In genomic region chr4:129624281-129625028, GRCm38 (mm10) we compare ENCODE assay signal across 8 mouse cellular contexts. TPM values are rescaled to one million over a fixed set of nuclear protein-coding genes. Genes with fewer than 3 reads are reported as not detected.
DNase-seq lines count a peak whose midpoint lies in the region; ATAC-seq and TF ChIP-seq lines count a peak whose summit lies in the region.

No protein-coding gene starts in this region.

- TF ChIP-seq CTCF in kidney, postnatal 0 days (IDR thresholded peaks at IDR 0.05; ENCODE audit: low read depth): 0 out of 2 replicates have a peak, but pooled peaks have one; percentile 11

- H3K27ac ChIP-seq in heart, embryonic 12.5 days (ENCODE audit: poor library complexity, severe bottlenecking): peak overlapping the region; percentile 89
- peak overlapping the region; percentile 93 for H3K27ac ChIP-seq in kidney, postnatal 0 days
- H3K27ac ChIP-seq in liver, embryonic 11.5 days (ENCODE audit: low read depth, low read length): peak overlapping the region; percentile 81
- H3K27ac ChIP-seq in stomach, embryonic 14.5 days (ENCODE audit: low read length): peak overlapping the region; percentile 74

- H3K9ac ChIP-seq in heart, embryonic 12.5 days: peak overlapping the region; percentile 86
- H3K9ac ChIP-seq in kidney, postnatal 0 days (ENCODE audit: low read depth, low read length): peak overlapping the region; percentile 78
- H3K9ac ChIP-seq in liver, embryonic 11.5 days (ENCODE audit: low read depth, low read length): peak overlapping the region; percentile 74
- peak overlapping the region; percentile 45; the same call in 1 of the 2 replicates for H3K9ac ChIP-seq in stomach, embryonic 14.5 days (replicated peaks; ENCODE audit: low read depth, low read length)

- no peaks in the 10 kb centered on the region for H3K27me3 ChIP-seq in erythroblast, embryonic 14.5 days (ENCODE audit: control insufficient read depth)
- H3K27me3 ChIP-seq in heart, embryonic 12.5 days (replicated peaks): no peaks in the 10 kb centered on the region
- no peaks in the 10 kb centered on the region for H3K27me3 ChIP-seq in kidney, postnatal 0 days (ENCODE audit: insufficient read depth, low read length)
- H3K27me3 ChIP-seq in liver, embryonic 11.5 days (replicated peaks; ENCODE audit: control insufficient read depth, insufficient read depth, low read length): no peaks in the 10 kb centered on the region
- no peaks in the 10 kb centered on the region for H3K27me3 ChIP-seq in myocyte (ENCODE audit: control insufficient read depth, insufficient read depth, insufficient read length)
- no peaks in the 10 kb centered on the region for H3K27me3 ChIP-seq in stomach, embryonic 14.5 days (ENCODE audit: control insufficient read depth, insufficient read depth, low read length)

- peak; percentile 94 for DNase-seq in brain, embryonic 18.5 days (ENCODE audit: low read depth, low spot score)
- peak; percentile 99 for DNase-seq in kidney, postnatal 0 days (ENCODE audit: low spot score)
- DNase-seq in liver, embryonic 11.5 days (ENCODE audit: low spot score): peak; percentile 79

- H3K79me2 ChIP-seq in myocyte (ENCODE audit: control insufficient read depth, insufficient read depth): no peaks in the 10 kb centered on the region

- TF ChIP-seq POLR2A in myocyte (IDR thresholded peaks at IDR 0.05; ENCODE audit: insufficient read length, low read depth): peak; percentile 31

- no peak overlapping the region for H3ac ChIP-seq in myocyte (ENCODE audit: control insufficient read depth, insufficient read length)

- H3K4me2 ChIP-seq in heart, embryonic 12.5 days: peak overlapping the region; percentile 87
- peak overlapping the region; percentile 84 for H3K4me2 ChIP-seq in kidney, postnatal 0 days (ENCODE audit: low read length)
- peak overlapping the region; percentile 73 for H3K4me2 ChIP-seq in liver, embryonic 11.5 days
- H3K4me2 ChIP-seq in myocyte (ENCODE audit: low read depth): peak overlapping the region; percentile 99
- peak overlapping the region; percentile 84 for H3K4me2 ChIP-seq in stomach, embryonic 14.5 days (replicated peaks; ENCODE audit: low read depth, low read length)

- H3K4me3 ChIP-seq in erythroblast, embryonic 14.5 days (replicated peaks): peak overlapping the region; percentile 69
- peak overlapping the region; percentile 79 for H3K4me3 ChIP-seq in heart, embryonic 12.5 days
- peak overlapping the region; percentile 73 for H3K4me3 ChIP-seq in kidney, postnatal 0 days (replicated peaks; ENCODE audit: low read depth, low read length)
- H3K4me3 ChIP-seq in liver, embryonic 11.5 days (ENCODE audit: low read depth, low read length): peak overlapping the region; percentile 66
- peak overlapping the region; percentile 50 for H3K4me3 ChIP-seq in myocyte
- H3K4me3 ChIP-seq in stomach, embryonic 14.5 days (ENCODE audit: low read depth, low read length): peak overlapping the region; percentile 66

- H3K4me1 ChIP-seq in erythroblast, embryonic 14.5 days (ENCODE audit: control insufficient read depth): peaks cover 67% of the 10 kb centered on the region
- H3K4me1 ChIP-seq in heart, embryonic 12.5 days (replicated peaks): peaks cover 31% of the 10 kb centered on the region
- H3K4me1 ChIP-seq in kidney, postnatal 0 days (replicated peaks; ENCODE audit: insufficient read depth, low read length): peaks cover 20% of the 10 kb centered on the region
- H3K4me1 ChIP-seq in liver, embryonic 11.5 days (replicated peaks; ENCODE audit: control insufficient read depth, insufficient read depth, low read length): peaks cover 22% of the 10 kb centered on the region
- peaks cover 25% of the 10 kb centered on the region; the same call in 1 of the 2 replicates for H3K4me1 ChIP-seq in stomach, embryonic 14.5 days (ENCODE audit: control insufficient read depth, insufficient read depth, low read length)

- H3K9me3 ChIP-seq in erythroblast, embryonic 14.5 days (ENCODE audit: control insufficient read depth, low read length): no peaks in the 10 kb centered on the region
- H3K9me3 ChIP-seq in heart, embryonic 12.5 days (replicated peaks): no peaks in the 10 kb centered on the region
- no peaks in the 10 kb centered on the region for H3K9me3 ChIP-seq in kidney, postnatal 0 days (replicated peaks; ENCODE audit: low read length)
- H3K9me3 ChIP-seq in liver, embryonic 11.5 days (ENCODE audit: control insufficient read depth, low read length): no peaks in the 10 kb centered on the region
- H3K9me3 ChIP-seq in stomach, embryonic 14.5 days (ENCODE audit: control insufficient read depth, low read depth, low read length): no peaks in the 10 kb centered on the region

- peaks cover 49% of the 10 kb centered on the region for H3K36me3 ChIP-seq in erythroblast, embryonic 14.5 days (ENCODE audit: control insufficient read depth)
- peaks cover 42% of the 10 kb centered on the region for H3K36me3 ChIP-seq in heart, embryonic 12.5 days
- H3K36me3 ChIP-seq in kidney, postnatal 0 days (ENCODE audit: insufficient read depth, low read length): peaks cover 25% of the 10 kb centered on the region
- peaks cover 26% of the 10 kb centered on the region for H3K36me3 ChIP-seq in liver, embryonic 11.5 days (ENCODE audit: control insufficient read depth, insufficient read depth, low read length)
- H3K36me3 ChIP-seq in myocyte (ENCODE audit: control insufficient read depth, insufficient read depth): peaks cover 6% of the 10 kb centered on the region
- H3K36me3 ChIP-seq in stomach, embryonic 14.5 days (ENCODE audit: control insufficient read depth, insufficient read depth, low read length): peaks cover 35% of the 10 kb centered on the region

- peak; percentile 94 for ATAC-seq in CD4-positive, CD25-positive, alpha-beta regulatory T cell, adult 4 months
- peak; percentile 88 for ATAC-seq in heart, embryonic 12.5 days (ENCODE audit: insufficient number of reproducible peaks, low FRiP score)
- peak; percentile 87 for ATAC-seq in kidney, postnatal 0 days (replicated peaks; ENCODE audit: low FRiP score, low read depth)
- peak; percentile 95 for ATAC-seq in liver, embryonic 11.5 days (replicated peaks; ENCODE audit: low FRiP score)
- ATAC-seq in stomach, embryonic 14.5 days (ENCODE audit: insufficient number of reproducible peaks, insufficient read depth, low FRiP score, low read depth): peak; percentile 87

- WGBS in heart, embryonic 12.5 days: 1% methylated on average over 18 of the region's 18 CpGs
- WGBS in kidney, postnatal 0 days: 1% methylated on average over 18 of the region's 18 CpGs
- WGBS in liver, embryonic 11.5 days: under 1% methylated on average over 18 of the region's 18 CpGs
- WGBS in stomach, embryonic 14.5 days: 1% methylated on average over 18 of the region's 18 CpGs

TF ChIP-seq in myocyte, 11 proteins besides CTCF, POLR2A, EP300 and RAD21 (continues in another document):
- TF ChIP-seq POLR2AphosphoS2 (IDR thresholded peaks at IDR 0.05; ENCODE audit: insufficient read length, low read depth): peak; percentile 72

RNA-seq across cellular contexts. Expression of gene Ccdc28b, which starts 0.7 kb away (rescaled TPM):
- 10 to 100 TPM; 28.6 to 39.5 TPM for polyA plus RNA-seq in CD4-positive, CD25-positive, alpha-beta regulatory T cell, adult 4 months (2017; shearing (Covaris generic))
- 0.73 and 2.6 TPM in 2 replicates for polyA plus RNA-seq in erythroblast, embryonic 14.5 days (2012)
- polyA plus RNA-seq in heart, embryonic 12.5 days (2016; fragmentation: Nextera tagmentation; extraction: Ambion mirVana): 42.3 and 44.2 TPM in 2 replicates
- polyA plus RNA-seq in kidney, postnatal 0 days (2015; fragmentation: Nextera tagmentation; extraction: Ambion mirVana): 64.8 and 69.5 TPM in 2 replicates
- 27.2 and 33.1 TPM in 2 replicates for polyA plus RNA-seq in liver, embryonic 11.5 days (2014; fragmentation: Nextera tagmentation; extraction: Ambion mirVana)
- polyA plus RNA-seq in myocyte (2012; fragmentation: generic; extraction: Trizol): 14.8 TPM
- polyA plus RNA-seq in stomach, embryonic 14.5 days (2014; fragmentation: Nextera tagmentation; extraction: Ambion mirVana): 52.9 and 56.1 TPM in 2 replicates

RNA-seq across cellular contexts. Expression of gene Iqcc, which starts 5.6 kb away (rescaled TPM):
- 10 to 100 TPM; 48.4 to 68.7 TPM for polyA plus RNA-seq in CD4-positive, CD25-positive, alpha-beta regulatory T cell, adult 4 months (2017; shearing (Covaris generic))
- polyA plus RNA-seq in erythroblast, embryonic 14.5 days (2012): 0.09 and 0.11 TPM in 2 replicates
- 18.6 and 20.0 TPM in 2 replicates for polyA plus RNA-seq in heart, embryonic 12.5 days (2016; fragmentation: Nextera tagmentation; extraction: Ambion mirVana)
- polyA plus RNA-seq in kidney, postnatal 0 days (2015; fragmentation: Nextera tagmentation; extraction: Ambion mirVana): 30.2 and 31.6 TPM in 2 replicates
- 23.6 and 25.3 TPM in 2 replicates for polyA plus RNA-seq in liver, embryonic 11.5 days (2014; fragmentation: Nextera tagmentation; extraction: Ambion mirVana)
- 20.1 TPM for polyA plus RNA-seq in myocyte (2012; fragmentation: generic; extraction: Trizol)
- polyA plus RNA-seq in stomach, embryonic 14.5 days (2014; fragmentation: Nextera tagmentation; extraction: Ambion mirVana): 26.2 and 26.9 TPM in 2 replicates

RNA-seq across cellular contexts. Expression of gene Dcdc2b, which starts 10.4 kb away (rescaled TPM):
- polyA plus RNA-seq in CD4-positive, CD25-positive, alpha-beta regulatory T cell, adult 4 months (2017; shearing (Covaris generic)): 1 to 10 TPM; 3.9 to 7.0 TPM
- not detected in 2 replicates for polyA plus RNA-seq in erythroblast, embryonic 14.5 days (2012)
- polyA plus RNA-seq in heart, embryonic 12.5 days (2016; fragmentation: Nextera tagmentation; extraction: Ambion mirVana): 0.82 and 1.4 TPM in 2 replicates
- 1.9 and 2.3 TPM in 2 replicates for polyA plus RNA-seq in kidney, postnatal 0 days (2015; fragmentation: Nextera tagmentation; extraction: Ambion mirVana)
- 0.57 and 1.5 TPM in 2 replicates for polyA plus RNA-seq in liver, embryonic 11.5 days (2014; fragmentation: Nextera tagmentation; extraction: Ambion mirVana)
- 0.36 TPM for polyA plus RNA-seq in myocyte (2012; fragmentation: generic; extraction: Trizol)
- 2.8 and 3.8 TPM in 2 replicates for polyA plus RNA-seq in stomach, embryonic 14.5 days (2014; fragmentation: Nextera tagmentation; extraction: Ambion mirVana)

RNA-seq across cellular contexts. Expression of gene Txlna, which starts 16.4 kb away (rescaled TPM):
- polyA plus RNA-seq in CD4-positive, CD25-positive, alpha-beta regulatory T cell, adult 4 months (2017; shearing (Covaris generic)): 10 to 100 TPM; 19.8 to 29.3 TPM
- polyA plus RNA-seq in erythroblast, embryonic 14.5 days (2012): 2.8 and 3.0 TPM in 2 replicates
- polyA plus RNA-seq in heart, embryonic 12.5 days (2016; fragmentation: Nextera tagmentation; extraction: Ambion mirVana): 58.8 and 59.4 TPM in 2 replicates
- polyA plus RNA-seq in kidney, postnatal 0 days (2015; fragmentation: Nextera tagmentation; extraction: Ambion mirVana): 42.9 and 50.3 TPM in 2 replicates
- polyA plus RNA-seq in liver, embryonic 11.5 days (2014; fragmentation: Nextera tagmentation; extraction: Ambion mirVana): 70.6 and 76.7 TPM in 2 replicates
- 23.6 TPM for polyA plus RNA-seq in myocyte (2012; fragmentation: generic; extraction: Trizol)
- 91.9 and 94.4 TPM in 2 replicates for polyA plus RNA-seq in stomach, embryonic 14.5 days (2014; fragmentation: Nextera tagmentation; extraction: Ambion mirVana)

RNA-seq across cellular contexts. Expression of gene Tmem234, which starts 24.0 kb away (rescaled TPM):
- polyA plus RNA-seq in CD4-positive, CD25-positive, alpha-beta regulatory T cell, adult 4 months (2017; shearing (Covaris generic)): 100 to 1,000 TPM; 254 to 306 TPM
- polyA plus RNA-seq in erythroblast, embryonic 14.5 days (2012): 53.2 and 58.6 TPM in 2 replicates
- 139 and 153 TPM in 2 replicates for polyA plus RNA-seq in heart, embryonic 12.5 days (2016; fragmentation: Nextera tagmentation; extraction: Ambion mirVana)
- polyA plus RNA-seq in kidney, postnatal 0 days (2015; fragmentation: Nextera tagmentation; extraction: Ambion mirVana): 188 and 197 TPM in 2 replicates
- polyA plus RNA-seq in liver, embryonic 11.5 days (2014; fragmentation: Nextera tagmentation; extraction: Ambion mirVana): 207 and 228 TPM in 2 replicates
- polyA plus RNA-seq in myocyte (2012; fragmentation: generic; extraction: Trizol): 220 TPM
- polyA plus RNA-seq in stomach, embryonic 14.5 days (2014; fragmentation: Nextera tagmentation; extraction: Ambion mirVana): 206 and 226 TPM in 2 replicates

Comparison
In these comparisons a context has a peak if more than half of its experiments do, and no peak if none do; other contexts are left out.
1. Peak in every context shown above with its lines: DNase-seq, ATAC-seq, H3K4me3 ChIP-seq and H3K27ac ChIP-seq.
2. RNA of gene Iqcc, which starts 5.6 kb away (polyA plus RNA-seq): 48.4 to 68.7 TPM in CD4-positive, CD25-positive, alpha-beta regulatory T cell, adult 4 months, 30.2 to 31.6 TPM in kidney, postnatal 0 days, 26.2 to 26.9 TPM in stomach, embryonic 14.5 days, 23.6 to 25.3 TPM in liver, embryonic 11.5 days, 20.1 TPM in myocyte (single experiment) and 18.6 to 20.0 TPM in heart, embryonic 12.5 days; 0.09 to 0.11 TPM in erythroblast, embryonic 14.5 days; every median in the first group is over 10 times any median in the second.